Mouse (Mus musculus) G1E (cell line): Measurements from ENCODE around the gene Majin. TPM values are rescaled to one million over a fixed set of nuclear protein-coding genes. Genes with fewer than 3 reads are reported as not detected.

Experiments
- ATAC-seq: 2 replicates; pipeline ENCODE4 v1.8.0; 2016; ENCODE audit warnings: mild to moderate bottlenecking; ENCODE audit not compliant: insufficient number of reproducible peaks, poor library complexity, low FRiP score, severe bottlenecking; ENCODE audit errors: extremely low read depth
- DNase-seq: peaks from one replicate; pipeline ENCODE4 v3.0.0; 2012; ENCODE audit warnings: low spot score
- H3K27me3 ChIP-seq: 2 replicates; pipeline ENCODE4 v1.6.1; 2012; ENCODE audit warnings: mild to moderate bottlenecking, low read length, inconsistent platforms; ENCODE audit not compliant: insufficient read depth
- H3K36me3 ChIP-seq: replicated peaks from 2 replicates; pipeline ENCODE3; 2012; ENCODE audit warnings: mild to moderate bottlenecking, inconsistent platforms
- H3K4me1 ChIP-seq: 2 replicates; pipeline ENCODE4 v1.6.1; 2012; ENCODE audit warnings: low read depth, low read length, inconsistent platforms, mixed read lengths; ENCODE audit not compliant: insufficient read depth
- H3K4me3 ChIP-seq: 2 replicates; pipeline ENCODE4 v1.5.1; 2012; ENCODE audit warnings: low read depth, mild to moderate bottlenecking, inconsistent platforms, low read length, moderate library complexity, mixed read lengths
- H3K9me3 ChIP-seq: replicated peaks from 2 replicates; pipeline ENCODE4 v1.6.1; 2012; ENCODE audit warnings: inconsistent platforms
- CTCF ChIP-seq: IDR thresholded peaks from 2 replicates; pipeline ENCODE4 v1.5.1; 2012; ENCODE audit warnings: low read depth, low read length, inconsistent platforms, mixed read lengths
- GATA1 ChIP-seq: IDR thresholded peaks from 2 replicates; pipeline ENCODE4 v1.6.1; 2012; ENCODE audit warnings: borderline replicate concordance, low read length, inconsistent platforms, mixed read lengths
- GATA2 ChIP-seq: IDR thresholded peaks from 2 replicates; pipeline ENCODE4 v1.6.1; 2012; ENCODE audit warnings: low read depth, low read length, inconsistent platforms, borderline replicate concordance
- POLR2AphosphoS5 ChIP-seq: IDR thresholded peaks from 2 replicates; pipeline ENCODE4 v1.6.1; 2012; ENCODE audit warnings: low read depth, low read length, inconsistent platforms; ENCODE audit not compliant: insufficient replicate concordance
- TAL1 ChIP-seq: conservative IDR thresholded peaks from 2 replicates; pipeline ENCODE4 v1.6.1; 2012; ENCODE audit warnings: low read depth, low read length, inconsistent platforms, mixed read lengths
- polyA plus RNA-seq: library from polyadenylated mRNA; stranded (reverse); fragments of >175 nt; gene quantifications from 2 replicates; pipeline ENCODE4 v1.2.3, GENCODE M21; 2012
- total RNA-seq, 2 experiments: library from RNA; stranded (forward) in 1 of 2; stranded (reverse) in 1 of 2; fragments of 200-1000 nt in 1 of 2; fragments of >200 nt in 1 of 2; fragmentation: Nextera tagmentation in 1 of 2; gene quantifications; 2 replicates each; pipeline ENCODE4 v1.2.3; 2014 to 2017

The Majin gene
- total RNA-seq (2014; fragmentation: Nextera tagmentation) (not detected in 2 replicates), total RNA-seq (2017) (0.11 TPM in 1 of 2 replicates, not detected in the other), polyA plus RNA-seq (not detected in 2 replicates)

DNA sequence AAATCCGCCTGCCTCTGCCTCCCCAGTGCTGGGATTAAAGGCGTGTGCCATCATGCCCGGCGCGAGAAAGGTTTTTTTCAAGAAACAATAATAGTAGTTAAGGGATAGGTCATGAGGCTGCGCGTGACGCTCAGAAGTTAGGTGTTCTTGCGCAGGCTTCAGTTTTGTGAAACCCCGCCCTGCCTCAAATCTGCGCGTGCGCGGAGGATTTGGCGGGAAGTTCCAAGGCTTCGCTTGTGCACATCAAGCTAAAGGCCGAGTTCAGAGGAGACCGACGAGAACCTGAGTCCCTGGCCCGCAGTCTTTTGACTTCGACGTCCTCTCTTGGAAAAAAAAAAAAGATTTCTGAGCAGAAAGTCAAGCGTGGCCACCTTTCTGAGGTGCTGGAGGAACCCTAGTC is at the start of gene Majin:
Gene Majin, plus strand, starts transcription at position 258 of the 400 bp plus-strand sequence.
- Histone ChIP-seq H3K36me3 (no peaks in the 10 kb centered on the region), H3K4me1 (no peaks in the 10 kb centered on the region), H3K4me3 (no peak within 1 kb of the TSS), H3K9me3 (no peaks in the 10 kb centered on the region), H3K27me3 (peaks cover 3% of the 10 kb centered on the region; the same call in 1 of the 2 replicates)
- no peak for TF ChIP-seq CTCF
- no peak for TF ChIP-seq POLR2AphosphoS5
- no peak for TF ChIP-seq GATA2
- TF ChIP-seq GATA1 = no peak
- TF ChIP-seq TAL1 = no peak
- DNase-seq (no peak), ATAC-seq (no peak)

DNA sequence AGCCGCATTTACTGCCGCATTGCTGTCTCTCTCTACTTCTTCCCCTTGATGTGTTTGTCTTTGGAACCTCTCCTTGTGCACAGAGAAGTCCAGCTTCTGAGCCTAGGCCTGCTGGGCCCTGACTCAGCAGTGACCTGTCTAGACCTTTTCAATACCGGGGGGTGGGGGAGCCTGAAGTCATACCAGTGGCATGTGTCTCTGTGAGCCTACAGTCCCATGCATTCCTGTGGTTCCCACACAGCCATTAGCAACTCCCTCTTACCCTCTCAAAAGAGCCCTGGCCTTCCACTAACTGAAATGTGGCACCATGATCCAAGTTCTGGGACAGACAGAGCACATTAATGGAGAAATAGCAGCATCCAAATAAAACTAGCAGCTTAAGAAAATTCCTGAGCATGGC is 47.8 kb upstream of the Majin start:
- Histone ChIP-seq H3K4me3 (no peak overlapping the region), H3K4me1 (peaks cover 56% of the 10 kb centered on the region), H3K36me3 (peaks cover 69% of the 10 kb centered on the region), H3K27me3 (no peaks in the 10 kb centered on the region), H3K9me3 (no peaks in the 10 kb centered on the region)
- no peak for DNase-seq
- ATAC-seq = no peak
- TF ChIP-seq GATA1 (no peak), GATA2 (no peak), POLR2AphosphoS5 (no peak), TAL1 (no peak), CTCF (no peak)

DNA sequence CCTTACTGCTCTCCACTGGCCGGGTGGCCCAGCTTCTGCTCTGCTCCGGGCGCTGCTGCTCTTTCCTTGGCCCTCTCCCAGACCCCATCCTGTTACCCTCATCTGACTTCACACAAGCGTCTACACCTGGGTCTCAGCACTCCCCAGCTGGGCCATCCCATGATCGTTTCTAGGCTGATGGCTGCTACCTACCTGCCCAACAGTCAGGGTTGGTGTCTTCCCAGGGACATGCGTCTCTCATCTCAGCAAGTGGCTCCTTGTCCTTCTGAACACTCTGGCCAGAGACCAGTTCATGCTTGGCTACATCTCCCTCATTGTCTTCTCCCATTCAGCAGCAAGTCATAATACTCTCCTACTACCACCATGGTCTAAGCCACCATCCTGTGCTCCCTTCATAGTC is 44.5 kb upstream of the Majin start:
- ATAC-seq = no peak
- no peak for DNase-seq
- peak overlapping the region; percentile 1; the same call in 1 of the 2 replicates for H3K4me3 ChIP-seq
- TF ChIP-seq TAL1 (no peak), CTCF (no peak), GATA1 (no peak), POLR2AphosphoS5 (no peak), GATA2 (no peak)
- peaks cover 4% of the 10 kb centered on the region; the same call in 1 of the 2 replicates for H3K27me3 ChIP-seq
- peaks cover 50% of the 10 kb centered on the region for H3K36me3 ChIP-seq
- no peaks in the 10 kb centered on the region for H3K9me3 ChIP-seq
- peaks cover 34% of the 10 kb centered on the region for H3K4me1 ChIP-seq

DNA sequence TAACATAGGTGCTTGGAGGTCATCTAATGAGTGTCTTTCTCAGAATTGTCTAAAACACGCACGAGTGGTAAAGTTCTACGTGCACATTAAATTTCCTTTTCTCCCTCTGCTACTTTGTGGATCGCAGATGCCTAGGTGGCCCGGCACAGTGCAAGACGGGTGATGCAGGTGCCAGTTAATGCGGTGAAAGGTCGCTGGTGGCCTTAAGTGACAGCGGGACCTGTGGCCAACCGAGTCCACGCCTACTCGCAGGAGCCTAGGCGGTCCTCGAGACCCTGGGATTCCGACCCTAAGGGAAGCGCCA is 43.9 kb upstream of the Majin start:
- Histone ChIP-seq H3K4me3 (peak overlapping the region; percentile 93), H3K27me3 (peaks cover 9% of the 10 kb centered on the region), H3K4me1 (peaks cover 34% of the 10 kb centered on the region), H3K36me3 (peaks cover 44% of the 10 kb centered on the region), H3K9me3 (no peaks in the 10 kb centered on the region)
- DNase-seq (no peak), ATAC-seq (no peak)
- TF ChIP-seq CTCF (no peak), GATA1 (no peak), GATA2 (no peak), TAL1 (no peak), POLR2AphosphoS5 (no peak)

DNA sequence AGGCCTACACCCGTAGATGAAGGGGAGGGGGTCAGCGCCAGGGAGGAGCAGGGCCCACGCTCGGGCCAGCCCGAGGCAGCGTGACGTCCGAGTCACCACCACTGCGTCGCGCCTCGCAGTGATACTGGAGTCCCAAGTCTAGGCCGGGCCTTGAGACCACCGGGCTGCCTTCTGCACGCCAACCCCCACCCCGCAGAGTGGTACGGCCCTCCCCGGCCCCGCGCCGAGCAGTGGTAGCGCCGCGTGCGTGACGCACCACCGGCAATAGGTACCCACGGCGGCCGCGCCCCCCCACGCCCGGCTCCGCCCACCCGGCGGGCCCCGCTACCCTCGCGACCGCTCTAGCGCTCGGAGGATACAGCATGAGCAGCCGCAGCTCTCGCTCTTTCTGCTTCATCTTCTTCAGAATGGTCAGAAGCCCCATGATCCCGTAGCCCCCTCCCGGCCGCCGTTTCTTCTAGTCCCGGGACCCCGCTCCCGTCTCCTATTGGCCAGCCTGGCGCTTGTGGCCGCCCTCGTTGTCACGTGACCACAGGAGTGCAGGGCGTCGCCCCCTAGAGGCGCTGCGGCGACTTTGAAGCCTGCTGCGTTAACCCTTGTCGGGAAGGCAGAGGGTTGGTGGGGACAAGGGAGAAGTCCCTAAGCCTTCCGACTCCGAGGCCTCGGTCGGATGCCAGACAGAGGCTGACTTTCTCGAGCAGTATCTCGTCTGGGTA is 43.4 kb upstream of the Majin start, which contains the start of gene Batf2:
Gene Batf2, plus strand, starts transcription at position 306 of the 716 bp plus-strand sequence.
- Histone ChIP-seq H3K27me3 (peaks cover 12% of the 10 kb centered on the region), H3K4me3 (peak within 1 kb of the TSS; percentile 93), H3K9me3 (no peaks in the 10 kb centered on the region), H3K4me1 (peaks cover 34% of the 10 kb centered on the region), H3K36me3 (peaks cover 38% of the 10 kb centered on the region)
- ATAC-seq (peak; percentile 61), DNase-seq (peak; percentile 98)
- 0 out of 2 replicates have a peak, but pooled peaks have one; percentile 44 for TF ChIP-seq CTCF
- no peak for TF ChIP-seq POLR2AphosphoS5

DNA sequence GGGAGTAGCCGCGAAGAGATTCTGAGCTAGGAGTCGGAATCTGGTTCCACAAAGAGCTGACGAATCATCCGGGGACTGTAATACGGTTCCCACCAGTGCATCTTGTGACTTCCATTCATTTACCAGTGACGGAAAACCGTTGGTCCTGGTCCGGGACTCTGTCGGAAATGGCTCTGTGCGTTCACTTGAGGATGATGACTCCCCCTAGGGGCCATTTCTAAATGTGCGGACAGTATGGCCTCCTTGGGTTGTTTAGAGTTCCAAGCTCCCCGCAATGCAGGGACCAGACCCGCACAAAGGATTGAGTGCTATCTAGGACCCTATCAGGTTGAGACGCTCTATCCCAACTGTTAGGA is 42.8 kb upstream of the Majin start, which contains the start of gene Arl2:
Gene Arl2, minus strand, starts transcription at position 155 of the 356 bp plus-strand sequence.
- peak; percentile 71 for DNase-seq
- Histone ChIP-seq H3K4me3 (peak within 1 kb of the TSS; percentile 93), H3K9me3 (no peaks in the 10 kb centered on the region), H3K4me1 (peaks cover 34% of the 10 kb centered on the region), H3K36me3 (peaks cover 33% of the 10 kb centered on the region), H3K27me3 (peaks cover 17% of the 10 kb centered on the region)
- TF ChIP-seq GATA1 = no peak
- no peak for TF ChIP-seq POLR2AphosphoS5
- no peak for TF ChIP-seq TAL1
- no peak for TF ChIP-seq GATA2
- TF ChIP-seq CTCF = peak; percentile 37; the same call in 1 of the 2 replicates
- ATAC-seq = peak; percentile 68

DNA sequence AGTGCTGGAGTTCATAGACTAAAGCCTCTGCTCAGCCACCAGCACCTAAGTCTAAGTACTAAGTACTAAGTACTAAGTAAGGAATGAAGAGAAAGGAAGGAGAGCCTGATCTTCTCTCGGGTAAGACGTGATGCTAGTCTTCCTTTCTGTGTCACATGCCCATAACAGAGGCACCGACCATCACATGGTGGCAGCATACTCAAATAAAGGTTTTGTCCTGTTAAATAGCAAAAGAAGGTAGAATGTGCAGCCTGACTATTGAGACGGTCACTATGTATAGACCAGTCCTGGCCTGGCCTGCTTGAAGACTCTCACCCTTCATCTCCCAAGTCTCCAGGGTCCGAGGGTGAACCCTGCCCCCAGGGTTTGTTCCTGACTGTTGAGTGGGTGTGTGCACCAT is 39.3 kb upstream of the Majin start:
- ATAC-seq (no peak), DNase-seq (no peak)
- H3K27me3 ChIP-seq = peaks cover 40% of the 10 kb centered on the region
- no peaks in the 10 kb centered on the region for H3K9me3 ChIP-seq
- TF ChIP-seq GATA2 = no peak
- no peak for TF ChIP-seq CTCF
- TF ChIP-seq POLR2AphosphoS5 = no peak
- TF ChIP-seq GATA1 = no peak
- no peak for TF ChIP-seq TAL1
- peaks cover under 1% of the 10 kb centered on the region for H3K36me3 ChIP-seq
- H3K4me1 ChIP-seq = peaks cover 13% of the 10 kb centered on the region
- H3K4me3 ChIP-seq = no peak overlapping the region
